ENCODE assay signal across 26 mouse cellular contexts in the genomic region with DNA sequence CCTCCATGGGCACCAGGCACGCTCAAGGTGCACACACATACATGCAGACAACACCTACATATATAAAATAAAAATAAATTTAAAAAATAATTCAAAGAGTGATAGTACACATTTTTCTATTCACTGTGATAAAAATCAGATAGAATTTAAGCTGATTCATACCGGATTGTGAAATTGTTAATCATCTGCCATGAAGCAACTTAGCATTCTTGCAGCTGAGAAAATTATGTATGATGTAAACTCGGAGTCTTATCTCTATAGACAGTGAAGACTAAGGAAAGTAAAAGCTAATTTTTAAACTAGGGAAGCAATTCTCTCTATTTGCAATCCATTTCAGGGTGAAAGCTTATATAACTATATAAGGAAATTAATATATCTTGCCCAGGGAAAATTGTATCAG. TPM values are rescaled to one million over a fixed set of nuclear protein-coding genes. Genes with fewer than 3 reads are reported as not detected.
DNase-seq lines count a peak whose midpoint lies in the region; ATAC-seq and TF ChIP-seq lines count a peak whose summit lies in the region.
"Had no signal": no experiment of that assay in that cellular context is flagged by ENCODE, and none has a peak within 500 bp of the region (broad histone marks: within the 10 kb centered on the region; RNA-seq: fewer than 3 reads in every experiment).

No protein-coding gene starts in this region.

- TF ChIP-seq CTCF in C2C12 (IDR thresholded peaks at IDR 0.05; ENCODE audit: control insufficient read depth, insufficient read depth, insufficient read length), result no peak

- H3K9me3 ChIP-seq in embryonic facial prominence, embryonic 15.5 days (replicated peaks), result no peaks in the 10 kb centered on the region
- H3K9me3 ChIP-seq in embryonic facial prominence, embryonic 10.5 days, result no peaks in the 10 kb centered on the region
- no peaks in the 10 kb centered on the region for H3K9me3 ChIP-seq in forebrain, embryonic 10.5 days
- H3K9me3 ChIP-seq: embryonic facial prominence, embryonic 12.5 days had no signal

- no peaks in the 10 kb centered on the region for H3K27me3 ChIP-seq in embryonic facial prominence, embryonic 15.5 days
- H3K27me3 ChIP-seq in embryonic facial prominence, embryonic 10.5 days (replicated peaks; ENCODE audit: low read depth, poor library complexity, severe bottlenecking), result no peaks in the 10 kb centered on the region
- no peaks in the 10 kb centered on the region for H3K27me3 ChIP-seq in C2C12 (ENCODE audit: control insufficient read depth, insufficient read depth, insufficient read length)
- no peaks in the 10 kb centered on the region for H3K27me3 ChIP-seq in forebrain, embryonic 10.5 days (ENCODE audit: poor library complexity, severe bottlenecking)
- H3K27me3 ChIP-seq: embryonic facial prominence, embryonic 12.5 days; Patski had no signal

- no peak for DNase-seq in embryonic facial prominence, embryonic 10.5 days (ENCODE audit: low spot score)
- peak; percentile 64 for DNase-seq in 3T3-L1 (ENCODE audit: low read depth, low spot score)
- DNase-seq in cerebellum, adult 9-10 months, result no peak
- no peak for DNase-seq in forebrain, embryonic 10.5 days (ENCODE audit: extremely low spot score, low spot score)
- DNase-seq in ovary, postnatal 10 days (ENCODE audit: low spot score), result no peak
- DNase-seq: adrenal gland, adult 8-10 months; adrenal gland, postnatal 14 days; adrenal gland, postnatal 36 days; B cell, adult 2 months; cerebellum, adult 11-12 months; cerebellum, adult 2 months; cerebellum, adult 9-11 months; cerebellum, postnatal 14 days; cerebellum, postnatal 36 days; embryo, embryonic 11 days had no signal

- H3ac ChIP-seq in C2C12 (ENCODE audit: control insufficient read depth, insufficient read length, low read depth), result no peak overlapping the region

- no peak overlapping the region for H3K9ac ChIP-seq in embryonic facial prominence, embryonic 15.5 days
- H3K9ac ChIP-seq: embryonic facial prominence, embryonic 12.5 days had no signal

- no peaks in the 10 kb centered on the region for H3K79me3 ChIP-seq in C2C12 (ENCODE audit: low read depth)

- H3K4me3 ChIP-seq in embryonic facial prominence, embryonic 15.5 days (replicated peaks), result no peak overlapping the region
- no peak overlapping the region for H3K4me3 ChIP-seq in embryonic facial prominence, embryonic 10.5 days
- H3K4me3 ChIP-seq in C2C12 (ENCODE audit: insufficient read depth, poor library complexity, severe bottlenecking), result no peak overlapping the region
- H3K4me3 ChIP-seq in forebrain, embryonic 10.5 days, result no peak overlapping the region
- H3K4me3 ChIP-seq: embryonic facial prominence, embryonic 12.5 days; erythroblast, embryonic 14.5 days had no signal

- H3K79me2 ChIP-seq in C2C12 (ENCODE audit: control insufficient read depth, insufficient read depth), result no peaks in the 10 kb centered on the region

- WGBS in embryonic facial prominence, embryonic 15.5 days, result 72% methylated on average over 3 of the region's 3 CpGs
- WGBS in embryonic facial prominence, embryonic 10.5 days, result 90% methylated on average over 3 of the region's 3 CpGs
- 85% methylated on average over 3 of the region's 3 CpGs for WGBS in forebrain, embryonic 10.5 days

- H3K36me3 ChIP-seq in embryonic facial prominence, embryonic 15.5 days, result no peaks in the 10 kb centered on the region
- no peaks in the 10 kb centered on the region for H3K36me3 ChIP-seq in embryonic facial prominence, embryonic 10.5 days (replicated peaks)
- H3K36me3 ChIP-seq in C2C12 (ENCODE audit: control insufficient read depth, insufficient read depth), result no peaks in the 10 kb centered on the region
- H3K36me3 ChIP-seq in forebrain, embryonic 10.5 days (replicated peaks), result no peaks in the 10 kb centered on the region
- H3K36me3 ChIP-seq: embryonic facial prominence, embryonic 12.5 days had no signal

- H3K27ac ChIP-seq in embryonic facial prominence, embryonic 15.5 days (replicated peaks), result 0 out of 2 replicates have a peak overlapping the region, but pooled peaks have one; percentile 65
- H3K27ac ChIP-seq in embryonic facial prominence, embryonic 10.5 days (replicated peaks), result no peak overlapping the region
- no peak overlapping the region for H3K27ac ChIP-seq in forebrain, embryonic 10.5 days
- H3K27ac ChIP-seq: embryonic facial prominence, embryonic 12.5 days had no signal

- H3K4me2 ChIP-seq in embryonic facial prominence, embryonic 15.5 days (replicated peaks), result no peak overlapping the region
- H3K4me2 ChIP-seq: embryonic facial prominence, embryonic 12.5 days had no signal

- H3K4me1 ChIP-seq in embryonic facial prominence, embryonic 15.5 days, result peaks cover 5% of the 10 kb centered on the region; the same call in 1 of the 2 replicates
- H3K4me1 ChIP-seq in embryonic facial prominence, embryonic 10.5 days, result peaks cover 10% of the 10 kb centered on the region
- H3K4me1 ChIP-seq in forebrain, embryonic 10.5 days, result peaks cover 5% of the 10 kb centered on the region; the same call in 1 of the 2 replicates
- H3K4me1 ChIP-seq: embryonic facial prominence, embryonic 12.5 days had no signal

- ATAC-seq in embryonic facial prominence, embryonic 15.5 days (ENCODE audit: insufficient number of reproducible peaks, low FRiP score, low TSS enrichment, low read depth), result no peak
- peak; percentile 38; the same call in 1 of the 2 replicates for ATAC-seq in granulocyte monocyte progenitor cell, adult 5-6 weeks (replicated peaks; ENCODE audit: poor library complexity, severe bottlenecking)
- ATAC-seq: forebrain, embryonic 14.5 days; forebrain, embryonic 16.5 days; Patski had no signal

TF ChIP-seq in C2C12, 6 proteins besides CTCF, POLR2A, EP300 and RAD21:
- TF ChIP-seq USF1 (IDR thresholded peaks at IDR 0.05; ENCODE audit: low read depth), result no peak
- peak; percentile 25 for TF ChIP-seq CEBPB (IDR thresholded peaks at IDR 0.05; ENCODE audit: low read depth)

RNA-seq across cellular contexts. Expression of gene Hif1a, which starts 4.7 kb away (rescaled TPM):
- polyA plus RNA-seq in embryonic facial prominence, embryonic 15.5 days (2015; fragmentation: Nextera tagmentation; extraction: Ambion mirVana), result 86.3 and 100 TPM in 2 replicates
- polyA plus RNA-seq in embryonic facial prominence, embryonic 10.5 days (2016; fragmentation: Nextera tagmentation; extraction: Ambion mirVana), result 90.5 and 91.7 TPM in 2 replicates
- 20.9 TPM for polyA plus RNA-seq in C2C12 (2012; fragmentation: generic; extraction: Trizol)
- 39.1 and 40.8 TPM in 2 replicates for total RNA-seq in granulocyte monocyte progenitor cell, adult 5-6 weeks (2014; fragmentation: Nextera tagmentation)
- total RNA-seq in granulocyte monocyte progenitor cell, adult 5-6 weeks (2017), result 69.5 and 82.0 TPM in 2 replicates
- polyA plus RNA-seq in forebrain, embryonic 10.5 days (2016; fragmentation: Nextera tagmentation; extraction: Ambion mirVana), result 80.7 and 86.3 TPM in 2 replicates

RNA-seq across cellular contexts. Expression of gene Gm49321, which starts 41.0 kb away (rescaled TPM):
- polyA plus RNA-seq in embryonic facial prominence, embryonic 15.5 days (2015; fragmentation: Nextera tagmentation; extraction: Ambion mirVana), result 13.1 and 16.7 TPM in 2 replicates
- 12.4 and 13.8 TPM in 2 replicates for polyA plus RNA-seq in embryonic facial prominence, embryonic 10.5 days (2016; fragmentation: Nextera tagmentation; extraction: Ambion mirVana)
- polyA plus RNA-seq in C2C12 (2012; fragmentation: generic; extraction: Trizol), result not detected
- not detected in 2 replicates for total RNA-seq in granulocyte monocyte progenitor cell, adult 5-6 weeks (2014; fragmentation: Nextera tagmentation)
- 1.3 TPM in 1 of 2 replicates, not detected in the other for total RNA-seq in granulocyte monocyte progenitor cell, adult 5-6 weeks (2017)
- polyA plus RNA-seq in forebrain, embryonic 10.5 days (2016; fragmentation: Nextera tagmentation; extraction: Ambion mirVana), result 14.0 and 16.6 TPM in 2 replicates
- total RNA-seq: common myeloid progenitor, adult 5-6 weeks; MEL had no signal
- polyA plus RNA-seq: cerebellum, adult 2 months; erythroblast, embryonic 14.5 days; frontal cortex, adult 2 months had no signal

Comparison
In these comparisons a context has a peak if more than half of its experiments do, and no peak if none do; other contexts are left out.
1. RNA of gene Gm49321, which starts 41.0 kb away (polyA plus RNA-seq): 14.0 to 16.6 TPM in forebrain, embryonic 10.5 days, 13.1 to 16.7 TPM in embryonic facial prominence, embryonic 15.5 days and 12.4 to 13.8 TPM in embryonic facial prominence, embryonic 10.5 days; not detected in C2C12 (single experiment); every median in the first group is over 10 times any median in the second.